Mouse (Mus musculus): ENCODE results near the gene Rdh13. TPM values are rescaled to one million over a fixed set of nuclear protein-coding genes. Genes with fewer than 3 reads are reported as not detected.
"Not testable (repeated sequence)": the region's sequence is repeated elsewhere in the genome, so short reads cannot be mapped to it uniquely, and the experiment has no call there.

Rdh13 gene
- polyA plus RNA-seq, 3 experiments from 2014 or later: 6.2 to 24.7 (median 17.4) TPM

DNA sequence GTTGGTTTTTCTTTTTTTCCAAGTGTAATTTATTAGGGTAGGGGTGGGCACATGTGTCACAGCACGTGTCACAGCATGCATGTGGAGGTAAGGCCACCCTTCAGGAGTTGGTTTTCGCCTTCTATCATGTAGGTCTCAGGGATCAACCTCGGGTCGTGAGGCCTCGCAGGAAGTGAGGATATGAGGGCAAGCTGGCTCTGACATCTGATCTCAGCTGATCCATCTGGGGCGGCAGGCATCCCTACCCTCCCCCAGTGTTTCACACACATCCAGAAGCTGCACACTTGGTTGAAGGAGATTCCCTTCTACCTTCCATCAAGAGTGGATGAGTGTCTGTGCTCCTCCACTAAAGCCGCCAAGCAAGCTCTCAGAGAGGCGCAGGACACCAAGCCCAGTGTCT is 13.4 kb downstream of the Rdh13 start:
- no peak for ATAC-seq

- no peak for ATAC-seq
Observed at GRCm38 (mm10) chr7:4431548-4431947, 13.9 kb downstream of the Rdh13 start.

DNA sequence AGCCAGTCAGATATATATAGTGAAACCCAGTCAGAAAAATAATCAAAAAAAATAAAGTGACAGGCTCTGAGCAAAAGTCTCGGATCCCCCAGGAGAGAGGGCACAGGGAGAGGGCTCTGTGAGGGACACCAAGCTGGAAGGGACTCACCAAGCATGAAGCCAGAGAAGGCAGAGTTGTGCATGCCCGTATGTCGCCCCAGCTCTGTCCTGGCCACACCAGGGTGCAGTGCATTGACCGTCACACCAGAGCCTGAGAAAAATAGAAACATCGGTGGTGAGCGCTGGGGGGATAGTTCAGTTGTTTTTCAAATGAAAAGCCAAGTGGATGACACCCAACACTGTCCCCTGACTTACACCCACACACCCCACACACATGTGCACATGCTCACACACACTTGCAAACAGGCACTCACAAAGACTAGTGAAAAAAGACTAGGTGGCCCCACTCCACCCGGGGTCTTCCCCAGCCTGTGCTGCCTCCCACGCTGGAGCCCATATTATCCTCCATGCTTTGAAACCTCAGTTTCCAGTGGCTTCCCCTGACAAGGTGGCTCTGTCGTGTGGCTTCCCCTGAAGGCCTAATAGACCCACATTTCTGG is 15.1 kb downstream of the Rdh13 start:
- ATAC-seq: no peak

DNA sequence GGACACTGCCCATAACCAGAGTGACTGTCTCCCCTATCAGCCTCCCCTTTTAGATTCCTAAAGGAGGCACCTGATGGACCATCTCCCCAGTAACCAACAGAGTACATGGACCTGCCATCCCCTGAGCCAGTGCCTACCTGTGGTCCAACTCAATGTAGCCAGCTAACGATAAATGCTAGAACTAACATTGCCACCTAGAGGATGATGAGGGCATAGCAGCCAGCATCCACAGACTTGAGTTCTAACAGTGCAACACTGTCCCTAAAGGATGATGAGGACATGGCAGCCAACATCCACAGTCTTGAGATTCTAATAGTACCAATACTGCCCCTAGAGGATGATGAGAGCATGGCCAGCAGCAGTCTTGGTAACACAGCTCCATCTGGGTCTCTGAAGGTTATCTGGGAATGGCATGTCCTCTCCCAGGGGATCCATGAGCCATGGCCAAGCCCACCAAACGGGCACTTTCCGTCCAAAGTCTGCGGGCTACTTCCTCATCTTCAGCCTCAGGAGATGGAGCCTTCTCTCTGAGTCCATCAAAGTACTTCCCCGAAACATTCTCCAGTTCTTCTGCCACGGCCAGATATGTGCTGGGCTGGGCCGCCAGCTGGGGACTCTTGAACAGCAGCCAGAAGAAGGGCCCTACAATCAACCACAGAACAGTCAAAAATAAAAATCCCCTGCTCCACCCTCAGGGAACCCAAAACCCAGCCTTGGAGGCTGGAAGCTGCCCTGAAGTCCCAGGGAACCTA is 18.1 kb downstream of the Rdh13 start:
- ATAC-seq: peak; percentile 100

- ATAC-seq: no peak
Observed at GRCm38 (mm10) chr7:4420230-4420629, 25.2 kb downstream of the Rdh13 start.

DNA sequence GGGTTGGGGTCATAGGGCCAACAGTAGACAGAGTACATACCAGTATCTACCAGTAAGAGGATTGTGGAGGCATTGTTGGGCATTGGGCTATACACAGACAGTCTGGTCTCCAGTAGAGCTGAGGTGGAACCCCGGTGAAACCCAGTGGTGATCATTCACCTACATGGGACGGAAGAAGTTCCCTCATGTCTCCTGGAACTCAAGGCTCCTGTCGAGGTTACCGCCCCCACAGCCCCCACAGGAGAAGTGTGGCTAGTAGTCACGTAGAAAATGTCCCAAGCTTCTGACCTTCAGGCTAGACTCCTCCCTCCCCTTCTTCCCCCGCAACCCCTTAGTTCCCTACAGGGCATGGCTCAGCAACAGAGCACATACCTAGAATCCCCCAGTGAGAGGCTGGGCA is 25.8 kb downstream of the Rdh13 start:
- no peak for ATAC-seq

DNA sequence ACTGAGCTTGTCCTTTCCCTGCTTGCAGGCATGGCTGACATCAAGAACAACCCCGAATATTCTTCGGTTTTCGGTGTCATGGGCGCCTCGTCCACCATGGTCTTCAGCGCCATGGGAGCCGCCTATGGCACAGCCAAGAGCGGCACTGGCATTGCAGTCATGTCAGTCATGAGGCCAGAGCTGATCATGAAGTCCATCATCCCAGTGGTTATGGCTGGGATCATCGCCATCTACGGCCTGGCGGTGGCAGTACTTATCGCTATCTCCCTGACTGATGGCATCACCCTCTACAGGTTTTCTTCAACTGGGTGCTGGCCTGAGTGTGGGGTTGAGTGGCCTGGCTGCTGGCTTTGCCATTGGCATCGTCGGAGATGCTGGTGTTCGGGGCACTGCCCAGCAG is 33.0 kb downstream of the Rdh13 start:
- not testable (repeated sequence) for ATAC-seq

DNA sequence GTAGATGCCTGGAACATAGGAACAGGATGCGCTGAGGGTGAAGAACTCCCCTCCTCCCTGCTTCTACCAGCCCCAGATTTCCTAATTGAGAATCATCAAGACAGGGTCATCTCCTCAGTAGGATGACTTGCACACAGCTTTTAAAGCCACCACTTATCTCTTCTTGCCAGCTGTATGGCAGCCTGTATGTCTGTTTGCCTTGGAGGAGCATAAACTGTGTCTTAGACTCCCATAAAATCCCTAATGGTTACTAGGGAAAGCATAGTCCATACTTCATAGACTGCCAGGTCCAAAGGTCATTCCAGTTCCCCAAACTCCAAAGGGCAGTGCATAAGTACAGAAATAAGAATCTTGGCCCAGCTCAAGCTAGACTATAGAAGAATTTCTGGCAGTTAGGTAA is 47.7 kb downstream of the Rdh13 start, which contains the start of gene Gp6:
Gene Gp6, minus strand, starts transcription at position 15 of the 400 bp plus-strand sequence.
- no peak for ATAC-seq

Other genes with a start within 250 kb of the Rdh13 start
- gene Lilra5, start 207.9 kb downstream of the Rdh13 start, polyA plus RNA-seq (2017; shearing (Covaris generic)): not detected
- gene Ncr1, start 107.9 kb downstream of the Rdh13 start, polyA plus RNA-seq (2017; shearing (Covaris generic)): under 1 TPM in 1 of 3 experiments, not detected in 2; 0.33 TPM
- gene Gp6, start 47.9 kb downstream of the Rdh13 start, polyA plus RNA-seq (2017; shearing (Covaris generic)): not detected
- gene Eps8l1, start 15.0 kb upstream of the Rdh13 start, polyA plus RNA-seq (2017; shearing (Covaris generic)): 10 to 100 TPM in 2 of 3 experiments, 1 to 10 TPM in 1; 3.8 to 22.3 (median 12.5) TPM
- gene Ppp1r12c, start 56.0 kb upstream of the Rdh13 start, polyA plus RNA-seq (2017; shearing (Covaris generic)): 10 to 100 TPM; 19.1 to 23.9 (median 19.4) TPM
- 1 to 10 TPM; 6.4 to 8.0 (median 6.9) TPM for gene Tnnt1, start 70.7 kb upstream of the Rdh13 start, polyA plus RNA-seq (2017; shearing (Covaris generic))
- 1 to 10 TPM in 2 of 3 experiments, under 1 TPM in 1; 0.48 to 3.4 (median 1.4) TPM for gene Tnni3, start 78.6 kb upstream of the Rdh13 start, polyA plus RNA-seq (2017; shearing (Covaris generic))
- gene Dnaaf3, start 86.8 kb upstream of the Rdh13 start, polyA plus RNA-seq (2017; shearing (Covaris generic)): 1 to 10 TPM; 1.3 to 2.1 (median 1.3) TPM
- under 1 TPM in 1 of 3 experiments, not detected in 2; 0.83 TPM for gene Syt5, start 101.9 kb upstream of the Rdh13 start, polyA plus RNA-seq (2017; shearing (Covaris generic))
- not detected for gene Ptprh, start 158.4 kb upstream of the Rdh13 start, polyA plus RNA-seq (2017; shearing (Covaris generic))
- 1 to 10 TPM; 3.1 to 4.1 (median 4.0) TPM for gene Tmem86b, start 185.8 kb upstream of the Rdh13 start, polyA plus RNA-seq (2017; shearing (Covaris generic))
- 10 to 100 TPM in 1 of 3 experiments, 1 to 10 TPM in 2; 7.7 to 13.6 (median 9.7) TPM for gene Ppp6r1, start 213.4 kb upstream of the Rdh13 start, polyA plus RNA-seq (2017; shearing (Covaris generic))
- 10 to 100 TPM; 41.5 to 52.0 (median 46.5) TPM for gene Hspbp1, start 239.4 kb upstream of the Rdh13 start, polyA plus RNA-seq (2017; shearing (Covaris generic))
- under 1 TPM in 1 of 3 experiments, not detected in 2; 0.62 TPM for gene Brsk1, start 245.0 kb upstream of the Rdh13 start, polyA plus RNA-seq (2017; shearing (Covaris generic))

Data from inflammation-experienced regulatory T-cells, adult 6 months (primary cell).